Mouse (Mus musculus) frontal cortex, postnatal 10 days (tissue): ENCODE measurements around the gene Cdc42se2.

Experiments used
- DNase-seq, 2 experiments: peaks; one replicate each; pipeline ENCODE4 v3.0.0; 2022; ENCODE audit warnings: low spot score in 2 of 2, mixed read lengths in 1 of 2

The Cdc42se2 gene

DNA sequence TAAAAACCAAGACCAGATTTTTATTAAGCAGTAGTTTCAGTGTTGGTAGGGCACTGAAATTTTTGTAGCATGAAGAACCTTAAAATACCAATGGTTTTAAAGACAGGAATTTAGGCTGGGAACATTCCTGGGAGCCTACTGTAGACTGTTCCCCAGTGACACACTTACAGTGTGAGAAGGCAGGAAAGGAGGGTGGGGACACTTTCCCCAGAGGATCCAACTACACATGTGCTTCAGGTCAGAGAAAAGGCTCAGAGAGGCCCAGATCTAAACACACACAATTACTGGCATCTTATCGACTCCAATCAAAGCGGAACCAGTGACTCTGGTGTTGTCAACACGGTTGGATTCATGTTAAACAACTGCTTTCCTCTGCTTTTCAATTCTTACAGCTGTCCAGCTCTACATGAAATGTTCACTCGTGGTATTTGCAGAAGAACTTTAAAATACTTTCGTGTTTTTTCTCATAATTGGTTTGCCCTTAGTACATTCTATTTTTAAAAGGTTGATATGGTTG, 32.3 kb downstream of the Cdc42se2 start:
- no peak for DNase-seq

DNA sequence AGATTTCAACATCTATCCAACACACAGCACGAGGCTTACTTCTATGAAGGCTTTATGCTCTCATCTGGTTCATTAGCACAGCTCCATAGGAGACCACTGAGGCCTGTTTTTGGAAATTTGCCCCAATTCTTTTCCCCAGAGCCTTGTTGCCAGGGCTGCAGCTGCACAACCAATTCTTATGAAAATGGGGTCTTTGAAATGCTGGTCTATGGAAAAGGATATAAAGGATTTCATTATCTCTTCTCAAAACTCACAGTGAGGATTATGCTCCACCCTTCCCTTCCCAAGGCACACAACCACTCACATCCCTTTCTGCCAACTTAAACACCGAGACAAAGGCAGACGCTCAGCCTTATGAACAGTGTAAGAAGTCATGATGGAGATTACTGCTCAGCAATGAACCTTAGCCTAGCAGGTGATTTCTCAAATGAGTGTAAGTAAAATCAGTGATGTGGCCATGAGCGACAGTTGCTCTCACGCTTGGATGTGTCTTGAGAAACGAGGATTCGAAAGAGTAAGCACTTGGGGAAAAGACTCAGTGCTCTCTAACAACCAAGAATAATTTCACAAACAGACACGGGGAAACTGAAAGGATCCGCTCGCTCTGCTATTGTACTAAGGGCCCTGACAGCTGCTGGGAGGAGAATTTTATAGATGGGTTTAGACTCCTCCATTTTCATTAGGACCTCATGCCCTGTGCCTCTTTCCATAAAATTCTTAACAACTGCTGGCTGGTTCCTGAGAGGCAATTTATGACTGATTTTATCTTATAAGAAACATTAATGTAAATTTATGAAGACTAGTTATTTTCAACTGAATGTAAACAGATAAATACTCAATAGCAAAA, 33.0 kb downstream of the Cdc42se2 start:
- peak; percentile 17 to 22 for DNase-seq

DNA sequence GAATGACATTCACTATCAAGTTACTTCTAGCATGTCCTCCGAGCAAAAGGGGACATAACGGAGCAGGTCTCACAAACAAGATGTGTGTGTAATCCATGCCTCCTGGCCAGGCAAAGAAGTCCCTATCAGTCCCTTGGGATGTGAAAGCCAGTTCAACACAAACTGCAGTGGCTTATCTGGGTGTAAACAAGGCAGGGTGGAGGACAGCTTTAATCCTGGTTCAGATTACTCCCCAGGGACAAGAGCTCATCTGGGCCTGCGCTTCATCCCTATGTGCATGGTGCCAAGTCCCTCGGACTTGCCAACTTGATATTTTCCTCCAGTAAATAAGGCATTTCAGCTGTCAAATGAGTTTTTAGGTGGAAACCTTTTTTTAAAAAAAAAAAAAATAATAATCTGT, 36.0 kb downstream of the Cdc42se2 start:
- no peak for DNase-seq

DNA sequence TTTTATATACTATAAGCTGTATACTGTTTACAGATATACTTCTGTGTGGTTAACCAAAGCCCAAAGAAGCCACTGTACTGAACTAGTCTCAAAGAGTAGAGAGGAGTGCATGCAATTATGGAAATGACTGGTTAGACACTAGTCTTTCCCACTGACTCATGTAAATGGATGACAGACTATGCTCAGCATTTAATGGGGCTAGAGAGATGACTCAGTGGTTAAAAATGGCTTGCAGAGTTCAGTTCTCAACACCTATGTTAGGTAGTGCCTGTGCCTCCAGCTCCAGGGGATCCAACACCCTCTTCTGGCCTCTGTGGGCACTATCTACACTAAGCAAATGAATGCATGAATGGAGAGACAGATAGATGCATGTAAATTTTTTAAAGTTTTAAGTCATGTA, 38.6 kb downstream of the Cdc42se2 start:
- no peak for DNase-seq

DNA sequence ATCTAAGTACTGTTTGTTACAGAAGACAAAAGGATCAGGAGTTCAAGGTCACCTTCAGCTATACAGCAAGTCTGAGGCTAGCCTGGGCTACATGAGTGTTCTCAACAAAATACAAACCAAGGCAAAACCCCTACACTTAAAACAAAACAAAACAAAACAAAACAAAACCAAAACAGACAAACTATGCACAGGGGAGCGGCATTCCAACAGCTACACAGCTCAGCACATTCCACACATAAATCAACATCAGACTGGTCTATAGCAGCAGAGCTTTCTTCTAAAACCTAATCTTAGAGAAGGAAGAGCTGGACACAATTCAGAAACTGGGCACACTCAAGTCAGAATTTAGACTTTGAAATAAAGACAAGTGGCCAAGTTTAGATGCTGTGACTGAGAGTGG, 43.2 kb downstream of the Cdc42se2 start:
- DNase-seq = no peak

DNA sequence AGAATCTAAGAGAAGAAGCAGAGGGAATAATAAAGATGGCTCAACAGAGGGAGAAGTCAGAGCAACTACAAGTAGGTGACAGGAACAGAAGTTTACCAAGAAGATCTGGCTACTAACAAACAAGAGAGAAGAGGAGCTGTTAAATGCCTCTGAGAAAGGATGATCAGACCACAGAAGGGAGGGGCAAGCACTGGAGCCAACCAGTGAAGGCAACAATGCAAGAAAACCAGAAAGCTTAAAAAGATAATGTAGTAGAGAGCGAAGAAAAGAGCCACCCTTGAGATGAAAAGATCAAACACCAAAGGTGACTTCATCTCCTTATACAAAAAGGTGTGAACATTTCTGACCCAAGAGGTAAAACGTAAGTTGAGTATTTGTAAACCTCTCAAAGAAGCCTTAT, 46.1 kb downstream of the Cdc42se2 start:
- DNase-seq = no peak

DNA sequence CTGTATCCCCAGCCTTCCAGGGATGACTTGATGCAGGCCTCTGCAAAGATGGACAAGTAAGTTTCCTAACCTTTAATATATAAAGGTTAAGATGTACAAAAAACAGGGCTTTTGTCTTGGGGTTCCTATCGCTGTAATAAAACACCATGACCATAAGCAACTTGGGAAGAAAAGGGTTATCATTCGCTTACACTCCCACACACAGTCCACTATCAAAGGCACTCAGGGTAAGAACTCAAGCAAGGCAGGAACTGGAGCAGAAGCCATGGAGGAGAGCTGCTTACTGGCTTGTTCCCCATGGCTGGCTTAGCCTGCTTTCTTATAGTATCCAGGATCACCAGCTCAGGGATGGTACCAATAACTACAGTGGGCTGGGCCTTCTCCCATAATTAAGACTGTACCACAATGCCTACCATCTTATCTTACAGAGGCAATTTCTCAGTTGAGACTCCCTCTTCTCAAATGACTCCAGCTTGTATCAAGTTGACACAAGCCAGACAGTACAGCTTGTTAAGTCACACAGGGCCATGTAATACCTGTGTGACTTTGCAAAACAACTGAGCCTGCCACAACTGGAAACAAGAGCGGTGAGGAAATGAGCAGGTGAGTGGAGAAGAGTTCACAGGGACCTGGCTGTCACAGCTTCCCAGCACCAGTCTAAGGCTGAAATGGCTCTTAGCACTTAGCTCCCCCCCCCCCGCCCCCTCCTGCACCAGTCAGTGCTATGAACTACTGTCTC, 48.3 kb downstream of the Cdc42se2 start:
- no peak for DNase-seq

DNA sequence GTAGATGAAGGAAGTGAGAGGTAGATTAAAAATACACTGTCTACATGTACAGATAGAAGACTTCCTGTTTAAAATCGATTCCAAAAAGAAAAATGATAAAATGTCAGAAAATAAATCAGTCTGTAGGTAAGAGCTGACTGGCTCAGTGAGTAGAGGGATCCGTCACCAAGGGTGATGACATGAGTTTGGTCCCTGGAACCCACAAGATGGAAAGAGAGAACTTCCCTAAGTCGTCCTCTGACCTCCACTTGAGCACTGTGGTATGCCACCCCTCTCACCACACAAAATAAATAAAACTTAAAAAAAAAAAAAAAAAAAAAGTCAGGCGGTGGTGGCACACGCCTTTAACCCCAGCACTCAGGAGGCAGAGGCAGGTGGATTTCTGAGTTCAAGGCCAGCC, 50.6 kb downstream of the Cdc42se2 start:
- no peak for DNase-seq

DNA sequence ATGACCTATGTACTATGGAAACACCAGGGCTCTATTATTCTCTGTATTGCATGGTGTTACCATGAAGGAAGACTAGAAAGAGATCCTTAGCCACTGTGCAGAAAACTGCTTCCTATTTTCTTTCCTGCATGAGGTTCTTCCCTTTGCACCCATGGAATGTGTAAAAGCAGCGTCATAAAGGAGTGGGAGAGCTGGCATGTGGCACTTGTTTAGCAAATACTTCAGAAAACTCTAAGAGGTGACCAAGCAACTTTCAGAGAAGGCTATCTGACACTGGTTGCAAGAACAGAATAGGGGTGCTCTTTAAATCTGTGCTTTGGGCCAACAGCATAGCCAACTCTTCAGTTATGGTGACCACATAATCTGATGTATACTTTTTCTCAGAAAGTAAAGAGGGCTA, 52.4 kb downstream of the Cdc42se2 start:
- no peak for DNase-seq

DNA sequence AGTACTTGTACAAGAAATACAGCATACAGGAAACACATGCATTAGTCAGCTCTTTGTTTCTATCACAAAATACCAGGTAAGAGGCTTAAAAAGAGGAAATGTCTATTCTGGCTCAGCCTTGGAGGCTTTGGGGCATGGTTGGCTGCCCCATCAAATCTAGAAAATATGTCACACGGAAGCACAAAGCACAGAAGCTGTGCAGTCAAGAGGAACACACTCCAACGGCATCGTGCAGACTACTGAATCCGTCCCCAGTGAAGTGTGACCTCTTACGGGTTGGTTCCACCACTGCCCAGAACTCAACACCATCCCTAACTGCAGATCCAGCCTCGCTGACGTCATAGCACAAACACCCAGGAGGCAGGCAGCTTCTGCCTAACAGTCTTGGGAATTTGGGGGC, 53.9 kb downstream of the Cdc42se2 start:
- no peak for DNase-seq

DNA sequence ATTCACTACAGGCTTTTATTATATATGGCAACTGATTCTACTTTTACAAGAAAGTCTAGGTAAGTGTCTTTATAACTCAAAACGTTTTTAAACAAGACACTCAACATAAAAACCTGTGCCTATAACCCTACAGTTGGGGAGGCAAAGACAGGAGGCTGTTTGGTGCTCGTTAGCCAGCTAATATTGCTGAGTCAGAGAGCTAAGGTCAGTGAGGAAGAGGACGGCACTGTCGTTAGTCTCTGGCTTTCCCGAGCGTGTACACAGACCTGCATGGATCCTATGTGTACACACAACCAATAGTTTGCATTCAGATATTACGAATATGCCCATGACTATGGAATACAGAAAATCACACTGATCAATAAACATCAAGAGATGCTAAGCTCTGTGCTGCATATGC, 56.1 kb downstream of the Cdc42se2 start:
- no peak for DNase-seq

DNA sequence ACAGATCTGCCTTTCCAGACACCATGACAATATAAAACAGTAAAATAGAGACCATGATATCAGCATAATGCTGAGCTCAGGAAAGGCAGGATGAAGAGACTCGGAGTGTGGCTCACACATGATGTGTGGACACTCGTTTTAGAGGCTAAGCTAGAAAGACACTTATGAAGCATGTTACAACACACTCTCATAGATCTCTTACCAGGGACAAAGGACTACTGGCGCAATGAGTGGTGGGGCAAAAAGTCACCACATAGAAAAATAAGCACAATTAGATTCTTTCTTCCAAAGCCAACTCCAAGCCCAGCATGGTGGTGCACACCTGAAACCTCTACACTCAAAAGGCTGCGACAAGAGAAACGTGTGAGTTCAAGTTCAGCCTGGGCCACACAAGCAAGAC, 56.5 kb downstream of the Cdc42se2 start:
- DNase-seq = no peak

DNA sequence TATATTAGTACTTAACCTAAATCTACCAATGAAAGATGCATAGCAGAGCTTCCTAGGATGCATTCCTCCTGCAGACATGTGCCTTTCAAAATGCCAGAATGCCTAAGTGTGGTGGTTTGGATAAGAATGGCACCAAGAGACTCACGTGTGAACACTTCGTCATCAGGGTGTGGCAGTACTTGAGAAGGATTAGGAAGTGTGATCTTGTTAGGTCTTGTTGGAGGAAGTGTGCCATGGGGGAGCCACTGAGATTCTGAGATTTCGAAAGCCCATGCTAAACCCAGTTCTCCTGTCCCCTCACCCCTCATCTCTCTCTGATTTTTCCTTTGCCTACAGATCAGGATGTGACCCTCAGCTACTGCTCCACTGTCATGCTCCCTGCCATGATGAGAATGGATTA, 58.2 kb downstream of the Cdc42se2 start:
- DNase-seq = no peak

DNA sequence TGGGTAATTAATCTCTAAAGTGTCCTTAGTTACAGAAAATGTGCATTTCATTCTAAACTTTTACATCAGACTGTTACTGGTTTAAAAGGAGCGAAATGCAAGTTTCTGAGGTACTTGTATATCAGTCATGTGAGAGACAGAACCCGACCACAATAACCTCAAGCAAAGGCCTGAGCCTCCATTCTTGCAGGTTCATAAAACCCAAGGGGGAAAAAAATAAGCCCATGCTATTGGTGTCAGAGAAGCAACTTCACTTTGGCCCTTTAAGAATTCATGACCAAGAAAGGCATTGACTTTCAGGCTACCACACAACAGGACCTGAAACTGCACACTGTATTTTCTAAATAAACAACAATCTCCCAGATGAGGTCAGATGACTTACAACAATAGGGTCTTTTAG, 59.1 kb downstream of the Cdc42se2 start:
- DNase-seq = no peak

DNA sequence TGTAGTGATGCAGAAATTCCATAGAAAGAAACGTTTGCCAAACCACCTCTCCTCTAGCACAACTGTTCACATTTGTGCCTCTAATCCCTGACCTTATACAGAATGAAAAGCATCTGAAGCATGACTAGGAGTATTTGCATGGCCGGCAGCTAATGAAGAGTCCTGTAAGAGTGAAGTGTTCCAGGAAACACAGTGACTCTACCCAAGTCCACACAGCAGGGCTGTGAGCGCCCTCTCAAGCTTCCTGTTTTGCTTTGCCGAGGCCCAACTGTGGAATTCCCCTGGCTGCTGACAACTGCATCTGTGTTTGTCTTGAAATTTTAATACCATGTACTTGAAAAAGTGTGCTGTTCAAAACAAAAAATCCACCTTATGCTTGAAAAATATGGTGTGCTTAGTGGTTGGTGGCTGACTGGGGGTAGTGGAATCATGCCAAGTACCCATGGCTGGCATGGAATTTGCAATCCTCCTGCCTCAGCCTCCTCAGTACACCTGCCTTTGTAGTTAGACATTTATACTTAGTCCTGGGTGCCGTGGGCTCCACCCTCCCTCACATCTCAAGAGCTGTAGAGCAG, 60.1 kb downstream of the Cdc42se2 start:
- DNase-seq = no peak

DNA sequence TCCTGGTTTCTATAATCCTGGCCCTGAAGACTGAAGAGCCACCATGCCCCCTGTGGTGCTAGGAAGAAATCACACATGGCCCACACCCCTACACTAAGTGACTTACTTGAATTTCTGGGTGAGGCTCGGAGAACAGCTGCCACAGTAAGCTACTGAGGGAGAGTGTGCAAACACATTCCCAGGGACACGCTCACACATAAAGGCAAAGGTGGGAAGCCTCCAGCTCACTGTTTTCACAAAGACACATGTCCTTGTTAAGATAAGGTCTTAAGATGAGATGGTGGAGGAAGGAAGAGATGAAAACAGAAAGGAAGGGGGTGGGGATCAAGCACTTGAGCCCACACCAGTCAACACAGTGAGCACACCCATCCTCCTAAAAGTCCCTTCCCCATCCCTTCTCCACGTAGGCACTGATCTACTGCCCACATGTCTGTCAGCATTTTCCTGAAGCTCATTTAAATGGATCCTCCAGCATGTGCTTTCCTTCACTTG, 60.9 kb downstream of the Cdc42se2 start:
- DNase-seq = no peak

DNA sequence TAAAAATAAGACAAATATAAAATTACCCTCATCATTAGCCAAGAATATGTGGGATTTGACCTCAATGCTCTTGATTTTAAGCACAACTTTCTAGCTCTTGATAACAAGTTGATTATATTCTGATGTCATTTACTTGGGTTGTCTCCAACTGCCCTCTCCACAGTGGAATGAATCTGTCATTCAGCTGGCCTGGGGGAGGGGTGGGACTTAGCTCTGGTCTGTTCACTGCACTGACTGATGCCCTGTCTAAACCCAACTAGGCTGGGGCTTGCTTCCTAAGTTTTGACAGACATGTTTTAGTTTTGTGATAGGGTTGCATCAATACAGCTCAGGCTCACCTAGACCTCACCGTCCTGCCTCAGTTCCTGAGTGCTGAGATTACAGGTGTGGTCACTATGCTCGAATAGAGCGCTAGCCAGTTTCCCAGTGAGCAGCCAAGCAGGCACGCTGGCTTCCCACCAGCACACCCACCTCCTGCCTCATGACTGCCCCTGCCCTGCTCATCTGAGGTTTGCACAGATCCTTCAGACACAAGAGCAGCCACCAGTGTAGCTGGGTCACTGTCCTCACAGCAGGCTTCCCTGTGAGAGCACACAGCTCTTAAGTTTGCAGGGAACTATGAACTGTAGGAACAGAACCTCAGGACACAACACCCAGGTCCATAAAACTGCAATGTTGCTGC, 63.0 kb downstream of the Cdc42se2 start:
- DNase-seq = no peak

DNA sequence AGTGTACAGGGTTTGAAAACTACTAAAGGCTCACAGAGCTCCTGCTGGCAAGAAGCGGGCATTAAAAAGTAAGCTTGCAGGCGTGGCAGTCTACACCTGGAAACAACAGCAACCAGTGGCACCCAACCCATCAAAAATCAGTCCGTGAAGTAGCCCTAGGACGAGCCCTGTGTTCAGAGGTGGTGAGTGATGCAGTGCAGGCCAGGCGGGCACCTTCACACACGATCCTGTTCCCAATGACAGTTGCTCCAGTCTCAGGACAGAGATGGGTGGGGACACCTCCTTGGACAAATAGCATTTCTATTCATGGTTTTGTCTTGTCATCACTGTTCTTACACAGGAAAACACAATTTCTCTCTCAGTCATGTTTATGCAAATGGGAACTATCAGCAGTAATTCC, 65.4 kb downstream of the Cdc42se2 start:
- DNase-seq = no peak

DNA sequence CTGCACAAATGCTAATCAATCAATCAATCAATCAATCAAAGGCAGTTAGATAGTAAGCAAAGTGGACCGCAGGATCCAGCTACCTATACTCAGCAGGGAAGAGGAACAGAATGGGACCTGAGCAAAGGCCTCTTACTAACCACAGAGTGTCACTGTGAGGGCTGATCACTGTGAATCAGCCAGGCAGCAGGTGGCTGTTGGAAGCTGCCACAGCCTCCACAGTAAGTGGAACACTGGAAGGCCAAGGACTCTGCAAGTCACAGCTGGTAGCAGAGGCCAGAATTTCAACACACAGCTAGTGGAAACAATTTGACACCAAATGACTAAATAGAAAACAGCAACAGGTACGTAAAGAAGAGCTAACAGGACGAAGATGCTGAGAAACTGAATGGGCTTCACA, 68.9 kb downstream of the Cdc42se2 start:
- no peak for DNase-seq

DNA sequence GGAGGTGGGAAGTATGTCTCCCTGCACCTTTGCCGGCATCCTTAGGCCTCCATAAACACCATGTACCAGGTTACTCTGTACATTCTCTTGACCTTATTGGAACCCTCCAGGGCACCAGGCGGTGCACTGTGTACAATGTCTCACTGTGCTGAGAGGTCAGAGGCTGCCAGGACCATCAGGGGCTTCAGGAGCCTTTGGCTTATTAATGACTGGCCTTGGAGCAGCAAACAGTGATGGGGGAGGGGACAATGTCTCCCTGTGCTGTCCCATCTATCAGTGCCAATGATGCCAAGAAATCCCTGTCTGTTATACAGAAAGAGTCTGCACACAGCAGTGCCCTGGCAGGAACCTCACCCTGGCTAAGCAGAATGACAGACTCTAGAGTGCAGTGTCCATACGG, 69.6 kb downstream of the Cdc42se2 start:
- no peak for DNase-seq

DNA sequence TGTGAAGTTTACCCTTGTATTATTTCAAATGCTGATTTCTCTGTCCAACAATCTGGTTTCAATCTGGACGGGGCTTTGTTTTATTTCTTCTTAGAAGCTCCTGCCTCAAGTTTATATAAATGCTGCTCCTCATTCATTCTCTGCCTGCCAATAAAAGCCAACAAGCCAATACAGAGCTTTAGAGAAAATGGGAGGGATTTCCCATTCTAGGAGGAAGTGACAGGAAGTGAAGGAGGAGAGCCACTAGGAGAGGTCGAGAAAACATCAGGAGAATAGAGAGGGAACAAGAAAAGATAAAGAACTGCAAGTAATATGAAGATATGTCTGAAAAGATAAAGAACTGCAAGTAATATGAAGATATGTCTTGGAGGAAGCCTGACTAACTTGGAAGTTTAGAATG, 74.6 kb downstream of the Cdc42se2 start:
- no peak for DNase-seq
